Mouse (Mus musculus): Measurements from ENCODE around the gene Pax1. TPM values are rescaled to one million over a fixed set of nuclear protein-coding genes. Genes with fewer than 3 reads are reported as not detected.

Gene Pax1
- polyA plus RNA-seq, 1 experiment from 2014 or later = 7.6 TPM

GRCm38 (mm10) chr2:147360856-147361255 lies 869 bp upstream of the Pax1 start:
- no peak overlapping the region for H3K27ac ChIP-seq (replicated peaks; ENCODE audit: low read depth, low read length)
- no peak overlapping the region for H3K9ac ChIP-seq (ENCODE audit: low read length)
- no peak for ATAC-seq (ENCODE audit: insufficient number of reproducible peaks, low FRiP score, low TSS enrichment, low read depth)
- no peak overlapping the region for H3K4me3 ChIP-seq (ENCODE audit: low read depth, low read length)
- WGBS = 3% methylated on average over 5 of the region's 5 CpGs
- DNase-seq (ENCODE audit: low spot score) = peak; percentile 35
- peaks cover 5% of the 10 kb centered on the region; the same call in 1 of the 2 replicates for H3K4me1 ChIP-seq (ENCODE audit: control insufficient read depth, insufficient read depth, low read length)
- no peak overlapping the region for H3K4me2 ChIP-seq (ENCODE audit: low read depth, severe bottlenecking)
- peaks cover 89% of the 10 kb centered on the region for H3K27me3 ChIP-seq (ENCODE audit: control insufficient read depth, insufficient read depth, low read length)
- no peaks in the 10 kb centered on the region for H3K36me3 ChIP-seq (ENCODE audit: control insufficient read depth, insufficient read depth, low read length)
- no peaks in the 10 kb centered on the region for H3K9me3 ChIP-seq (ENCODE audit: control insufficient read depth, low read length)

GRCm38 (mm10) chr2:147362316-147362715 lies 591 bp downstream of the Pax1 start:
- Histone ChIP-seq H3K9ac (ENCODE audit: low read length) (no peak overlapping the region), H3K36me3 (ENCODE audit: control insufficient read depth, insufficient read depth, low read length) (no peaks in the 10 kb centered on the region), H3K27me3 (ENCODE audit: control insufficient read depth, insufficient read depth, low read length) (peaks cover 96% of the 10 kb centered on the region), H3K4me2 (ENCODE audit: low read depth, severe bottlenecking) (peak overlapping the region; percentile 7; the same call in 1 of the 2 replicates), H3K4me3 (ENCODE audit: low read depth, low read length) (peak overlapping the region; percentile 17), H3K27ac (replicated peaks; ENCODE audit: low read depth, low read length) (no peak overlapping the region), H3K4me1 (ENCODE audit: control insufficient read depth, insufficient read depth, low read length) (peaks cover 5% of the 10 kb centered on the region; the same call in 1 of the 2 replicates), H3K9me3 (ENCODE audit: control insufficient read depth, low read length) (no peaks in the 10 kb centered on the region)
- peak; percentile 93 for DNase-seq (ENCODE audit: low spot score)
- peak; percentile 58; the same call in 1 of the 2 replicates for ATAC-seq (ENCODE audit: insufficient number of reproducible peaks, low FRiP score, low TSS enrichment, low read depth)
- WGBS = under 1% methylated on average over 18 of the region's 18 CpGs

DNA sequence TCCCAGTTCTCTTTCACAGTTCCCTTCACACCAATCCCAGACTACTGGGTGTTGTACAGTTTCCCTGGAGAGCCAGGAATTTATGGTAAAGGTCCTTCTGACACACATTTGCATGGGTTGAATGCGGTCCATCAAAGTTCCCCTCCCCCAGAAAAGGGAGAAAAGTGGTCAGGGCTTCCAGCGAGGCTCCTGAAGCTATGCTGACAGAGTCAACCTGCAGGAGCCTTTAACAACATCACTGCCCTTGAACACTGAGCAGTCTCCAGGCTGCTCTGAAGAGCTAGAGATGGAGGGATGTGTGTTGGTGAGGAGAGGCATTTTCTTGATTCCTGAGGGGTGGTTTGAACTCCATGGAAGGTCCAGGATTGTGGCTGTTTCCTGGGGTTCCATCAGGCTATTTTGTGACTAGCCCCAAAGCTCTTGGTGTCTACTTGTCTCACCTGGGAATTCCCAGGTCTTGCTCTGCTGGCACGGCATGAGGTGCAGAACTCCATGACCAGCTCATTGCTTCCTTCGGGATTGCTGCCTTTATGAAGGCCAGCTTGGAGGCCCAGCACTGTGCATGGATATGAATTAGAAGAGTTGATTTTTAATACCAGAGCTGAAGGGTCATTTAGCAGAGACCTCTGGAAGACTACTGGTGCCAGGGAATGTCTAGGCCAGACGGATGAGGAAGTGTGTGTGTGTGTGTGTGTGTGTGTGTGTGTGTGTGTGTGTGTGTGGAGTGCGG lies 1.8 kb downstream of the Pax1 start:
- Histone ChIP-seq H3K4me3 (ENCODE audit: low read depth, low read length) (no peak overlapping the region), H3K4me2 (ENCODE audit: low read depth, severe bottlenecking) (no peak overlapping the region), H3K27ac (replicated peaks; ENCODE audit: low read depth, low read length) (no peak overlapping the region), H3K36me3 (ENCODE audit: control insufficient read depth, insufficient read depth, low read length) (no peaks in the 10 kb centered on the region), H3K4me1 (ENCODE audit: control insufficient read depth, insufficient read depth, low read length) (peaks cover 5% of the 10 kb centered on the region; the same call in 1 of the 2 replicates), H3K9me3 (ENCODE audit: control insufficient read depth, low read length) (no peaks in the 10 kb centered on the region), H3K27me3 (ENCODE audit: control insufficient read depth, insufficient read depth, low read length) (peaks cover 97% of the 10 kb centered on the region), H3K9ac (ENCODE audit: low read length) (no peak overlapping the region)
- ATAC-seq (ENCODE audit: insufficient number of reproducible peaks, low FRiP score, low TSS enrichment, low read depth) (no peak), DNase-seq (ENCODE audit: low spot score) (peak; percentile 24)
- WGBS = 3% methylated on average over 6 of the region's 6 CpGs

GRCm38 (mm10) chr2:147364198-147364597 lies 2.5 kb downstream of the Pax1 start:
- no peak overlapping the region for H3K27ac ChIP-seq (replicated peaks; ENCODE audit: low read depth, low read length)
- H3K4me1 ChIP-seq (ENCODE audit: control insufficient read depth, insufficient read depth, low read length) = peaks cover 5% of the 10 kb centered on the region; the same call in 1 of the 2 replicates
- H3K9me3 ChIP-seq (ENCODE audit: control insufficient read depth, low read length) = no peaks in the 10 kb centered on the region
- WGBS = 8% methylated on average over 6 of the region's 6 CpGs
- peaks cover 91% of the 10 kb centered on the region for H3K27me3 ChIP-seq (ENCODE audit: control insufficient read depth, insufficient read depth, low read length)
- no peak overlapping the region for H3K9ac ChIP-seq (ENCODE audit: low read length)
- H3K36me3 ChIP-seq (ENCODE audit: control insufficient read depth, insufficient read depth, low read length) = no peaks in the 10 kb centered on the region
- no peak for ATAC-seq (ENCODE audit: insufficient number of reproducible peaks, low FRiP score, low TSS enrichment, low read depth)
- peak; percentile 28 for DNase-seq (ENCODE audit: low spot score)
- H3K4me3 ChIP-seq (ENCODE audit: low read depth, low read length) = no peak overlapping the region
- no peak overlapping the region for H3K4me2 ChIP-seq (ENCODE audit: low read depth, severe bottlenecking)

DNA sequence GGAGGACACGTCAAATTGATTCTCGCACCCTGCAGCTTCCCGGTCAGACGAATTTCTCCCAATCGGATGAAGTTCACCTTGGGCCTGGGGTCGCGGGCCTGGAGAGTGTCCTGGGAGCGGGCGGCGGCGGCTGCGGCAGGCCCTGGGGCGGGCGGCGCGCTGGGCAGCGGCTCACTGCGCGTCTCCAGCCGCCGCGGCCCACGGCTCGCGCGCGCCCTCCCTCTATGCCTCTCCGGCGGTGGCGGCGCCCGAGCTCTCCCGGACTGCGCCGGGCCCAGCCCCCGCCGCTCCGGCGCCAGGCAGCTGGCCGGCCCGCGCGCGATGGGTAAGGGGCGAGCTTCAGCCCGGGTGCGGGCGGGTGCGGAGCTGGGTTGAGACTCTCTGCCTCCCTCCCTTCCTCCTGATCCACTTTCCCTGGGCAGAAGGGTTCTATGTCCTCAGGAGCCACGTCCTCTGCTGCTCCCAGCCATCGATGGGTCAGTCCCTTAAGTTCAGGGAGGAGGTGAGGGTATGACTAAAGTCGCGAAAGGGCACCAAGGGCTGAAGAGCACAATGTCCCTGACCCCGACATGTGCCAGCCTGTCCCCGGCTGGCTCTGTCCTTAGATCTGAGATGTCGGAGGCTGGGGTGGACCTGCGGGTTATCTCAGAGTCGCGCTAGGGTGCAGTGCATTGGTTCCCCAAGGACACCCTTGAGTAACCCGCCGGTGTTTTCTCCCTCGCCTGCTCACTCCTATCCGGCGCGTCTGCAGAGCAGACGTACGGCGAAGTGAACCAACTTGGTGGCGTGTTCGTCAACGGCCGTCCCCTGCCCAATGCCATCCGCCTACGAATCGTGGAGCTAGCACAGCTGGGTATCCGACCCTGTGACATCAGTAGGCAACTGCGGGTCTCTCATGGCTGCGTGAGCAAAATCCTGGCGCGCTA lies 3.5 kb downstream of the Pax1 start:
- H3K4me2 ChIP-seq (ENCODE audit: low read depth, severe bottlenecking) = peak overlapping the region; percentile 39
- no peaks in the 10 kb centered on the region for H3K36me3 ChIP-seq (ENCODE audit: control insufficient read depth, insufficient read depth, low read length)
- peak overlapping the region; percentile 23 for H3K4me3 ChIP-seq (ENCODE audit: low read depth, low read length)
- ATAC-seq (ENCODE audit: insufficient number of reproducible peaks, low FRiP score, low TSS enrichment, low read depth) (no peak), DNase-seq (ENCODE audit: low spot score) (peak; percentile 61)
- under 1% methylated on average over 77 of the region's 80 CpGs for WGBS
- H3K9ac ChIP-seq (ENCODE audit: low read length) = no peak overlapping the region
- no peaks in the 10 kb centered on the region for H3K9me3 ChIP-seq (ENCODE audit: control insufficient read depth, low read length)
- no peak overlapping the region for H3K27ac ChIP-seq (replicated peaks; ENCODE audit: low read depth, low read length)
- H3K4me1 ChIP-seq (ENCODE audit: control insufficient read depth, insufficient read depth, low read length) = peaks cover 5% of the 10 kb centered on the region; the same call in 1 of the 2 replicates
- peaks cover 91% of the 10 kb centered on the region for H3K27me3 ChIP-seq (ENCODE audit: control insufficient read depth, insufficient read depth, low read length)

DNA sequence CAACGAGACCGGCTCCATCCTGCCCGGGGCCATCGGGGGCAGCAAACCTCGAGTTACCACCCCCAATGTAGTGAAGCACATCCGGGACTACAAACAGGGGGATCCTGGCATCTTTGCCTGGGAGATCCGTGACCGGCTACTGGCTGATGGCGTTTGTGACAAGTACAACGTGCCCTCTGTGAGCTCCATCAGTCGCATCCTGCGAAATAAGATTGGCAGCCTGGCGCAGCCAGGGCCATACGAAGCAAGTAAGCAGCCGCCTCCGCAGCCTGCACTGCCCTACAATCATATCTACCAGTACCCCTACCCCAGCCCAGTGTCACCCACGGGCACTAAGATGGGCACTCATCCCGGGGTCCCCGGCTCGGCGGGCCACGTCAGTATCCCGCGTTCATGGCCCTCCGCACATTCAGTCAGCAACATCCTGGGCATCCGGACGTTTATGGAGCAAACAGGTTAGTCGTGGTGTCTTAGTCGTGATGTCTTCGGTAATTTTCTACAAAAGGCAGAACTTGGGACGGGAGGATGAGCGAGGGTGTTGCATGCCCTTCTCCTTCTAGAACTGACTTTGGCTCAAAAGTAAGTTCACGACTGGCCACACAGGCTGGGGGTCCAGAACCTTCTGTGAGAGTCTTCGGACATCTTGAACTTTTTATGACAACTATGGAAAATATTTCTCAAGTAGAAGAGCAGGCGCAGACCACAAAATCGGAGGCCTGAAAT lies 4.3 kb downstream of the Pax1 start:
- H3K9ac ChIP-seq (ENCODE audit: low read length) = no peak overlapping the region
- no peak overlapping the region for H3K4me2 ChIP-seq (ENCODE audit: low read depth, severe bottlenecking)
- H3K36me3 ChIP-seq (ENCODE audit: control insufficient read depth, insufficient read depth, low read length) = no peaks in the 10 kb centered on the region
- H3K4me1 ChIP-seq (ENCODE audit: control insufficient read depth, insufficient read depth, low read length) = peaks cover 5% of the 10 kb centered on the region; the same call in 1 of the 2 replicates
- no peaks in the 10 kb centered on the region for H3K9me3 ChIP-seq (ENCODE audit: control insufficient read depth, low read length)
- no peak overlapping the region for H3K27ac ChIP-seq (replicated peaks; ENCODE audit: low read depth, low read length)
- ATAC-seq (ENCODE audit: insufficient number of reproducible peaks, low FRiP score, low TSS enrichment, low read depth) (no peak), DNase-seq (ENCODE audit: low spot score) (no peak)
- WGBS = 2% methylated on average over 36 of the region's 36 CpGs
- H3K4me3 ChIP-seq (ENCODE audit: low read depth, low read length) = peak overlapping the region; percentile 23; the same call in 1 of the 2 replicates
- peaks cover 91% of the 10 kb centered on the region for H3K27me3 ChIP-seq (ENCODE audit: control insufficient read depth, insufficient read depth, low read length)

DNA sequence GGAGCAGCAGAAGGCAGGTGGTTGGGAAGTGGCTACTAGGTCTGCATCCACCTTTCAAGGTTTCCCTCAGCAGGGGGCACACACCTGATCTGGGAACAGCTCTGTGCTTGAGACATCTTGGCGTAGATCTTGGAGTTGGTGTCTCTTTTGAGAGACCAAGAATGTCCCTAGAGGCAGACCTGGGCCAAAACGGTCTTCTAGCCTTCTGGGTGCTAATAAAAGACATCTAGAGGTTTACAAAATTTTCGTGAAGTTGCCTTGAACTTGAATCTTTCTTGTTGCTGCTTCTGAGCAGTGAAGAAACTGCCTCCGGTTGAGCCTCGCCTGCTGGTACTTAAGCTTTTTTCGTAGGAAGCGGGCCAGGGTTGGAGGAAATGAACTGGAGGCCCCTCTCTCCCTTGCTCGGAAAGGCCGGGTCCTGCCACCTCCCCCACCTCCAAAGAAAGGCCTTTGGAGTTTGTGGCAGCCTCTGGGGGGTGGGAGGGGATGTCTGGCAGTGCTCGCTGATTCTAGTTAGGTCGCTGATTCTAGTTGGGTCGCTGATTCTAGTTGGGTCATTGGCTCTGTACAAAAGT lies 5.6 kb downstream of the Pax1 start:
- peak; percentile 54 for DNase-seq (ENCODE audit: low spot score)
- H3K4me3 ChIP-seq (ENCODE audit: low read depth, low read length) = no peak overlapping the region

More for the DNA sequence above, 5.6 kb downstream of the Pax1 start:
- Histone ChIP-seq H3K4me1 (ENCODE audit: control insufficient read depth, insufficient read depth, low read length) (peaks cover 5% of the 10 kb centered on the region; the same call in 1 of the 2 replicates), H3K9ac (ENCODE audit: low read length) (no peak overlapping the region), H3K9me3 (ENCODE audit: control insufficient read depth, low read length) (no peaks in the 10 kb centered on the region), H3K36me3 (ENCODE audit: control insufficient read depth, insufficient read depth, low read length) (no peaks in the 10 kb centered on the region), H3K27me3 (ENCODE audit: control insufficient read depth, insufficient read depth, low read length) (peaks cover 89% of the 10 kb centered on the region), H3K27ac (replicated peaks; ENCODE audit: low read depth, low read length) (no peak overlapping the region), H3K4me2 (ENCODE audit: low read depth, severe bottlenecking) (no peak overlapping the region; the same call in 1 of the 2 replicates)
- ATAC-seq (ENCODE audit: insufficient number of reproducible peaks, low FRiP score, low TSS enrichment, low read depth) = no peak
- WGBS = 1% methylated on average over 12 of the region's 12 CpGs
